In the genomic region with DNA sequence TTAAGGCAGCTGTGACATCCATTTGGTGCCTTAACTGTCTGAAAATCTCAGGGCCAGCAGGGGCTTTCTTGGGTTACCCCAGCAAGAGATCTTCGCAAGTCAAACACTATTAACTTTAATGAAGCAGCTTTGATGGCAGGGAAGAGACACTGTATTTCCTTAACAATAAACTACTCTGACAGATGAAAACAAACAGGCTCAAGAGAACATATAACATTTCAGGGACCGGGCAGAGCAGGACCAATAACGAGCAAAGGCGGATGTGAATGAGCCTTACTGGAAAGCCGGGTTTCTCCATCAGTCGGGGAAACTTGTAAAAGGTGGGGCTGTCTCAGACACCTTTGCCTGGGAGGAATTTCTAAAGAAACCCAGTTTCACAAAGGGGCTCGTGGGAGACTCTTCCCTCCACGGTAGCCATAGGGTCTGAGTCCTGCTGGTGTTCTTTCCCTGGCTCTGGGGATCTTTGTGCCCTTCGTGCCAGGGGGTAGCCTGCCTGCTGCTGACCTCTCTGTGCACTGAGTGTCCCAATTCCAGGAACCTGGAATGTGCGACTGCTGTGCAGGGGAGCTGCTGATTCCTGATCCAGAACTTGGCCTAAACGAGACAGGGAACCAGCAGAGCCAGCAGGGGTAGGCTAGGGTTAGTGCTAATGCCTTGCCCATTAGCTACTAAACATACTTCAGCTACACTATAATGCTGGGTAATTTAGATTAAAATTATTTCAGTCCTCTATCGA, we compare ENCODE assay signal across 30 mouse cellular contexts. TPM values are rescaled to one million over a fixed set of nuclear protein-coding genes. Genes with fewer than 3 reads are reported as not detected.
DNase-seq lines count a peak whose midpoint lies in the region; ATAC-seq lines count a peak whose summit lies in the region.
"Had no signal": no experiment of that assay in that cellular context is flagged by ENCODE, and none has a peak within 500 bp of the region (broad histone marks: within the 10 kb centered on the region; RNA-seq: fewer than 3 reads in every experiment).

No protein-coding gene starts in this region.

- no peak for ATAC-seq in limb, embryonic 11.5 days (ENCODE audit: insufficient number of reproducible peaks, low FRiP score, low TSS enrichment, low read depth)
- ATAC-seq: forebrain, embryonic 13.5 days; hindbrain, embryonic 16.5 days; intestine, embryonic 15.5 days; midbrain, embryonic 15.5 days had no signal

- 0 out of 2 replicates have a peak overlapping the region, but pooled peaks have one; percentile 7 for H3K4me2 ChIP-seq in limb, embryonic 11.5 days (ENCODE audit: low read depth, severe bottlenecking)
- H3K4me2 ChIP-seq: forebrain, embryonic 13.5 days; intestine, embryonic 15.5 days; limb, embryonic 15.5 days; liver, embryonic 15.5 days; lung, embryonic 14.5 days; midbrain, embryonic 15.5 days; neural tube, embryonic 15.5 days; stomach, embryonic 15.5 days had no signal

- intact Hi-C loops in left cerebral cortex, postnatal 36 days (cut with DNase I): no loop called here

- no peaks in the 10 kb centered on the region for H3K9me3 ChIP-seq in limb, embryonic 11.5 days (ENCODE audit: control insufficient read depth, low read length)
- H3K9me3 ChIP-seq: forebrain, embryonic 13.5 days; intestine, embryonic 15.5 days; limb, embryonic 15.5 days; liver, embryonic 15.5 days; midbrain, embryonic 10.5 days; midbrain, embryonic 15.5 days; neural tube, embryonic 15.5 days; stomach, embryonic 15.5 days had no signal

- no peaks in the 10 kb centered on the region for H3K27me3 ChIP-seq in limb, embryonic 11.5 days (ENCODE audit: control insufficient read depth, insufficient read depth, low read length)
- H3K27me3 ChIP-seq: intestine, embryonic 15.5 days; liver, embryonic 15.5 days; midbrain, embryonic 15.5 days; neural tube, embryonic 15.5 days; stomach, embryonic 15.5 days had no signal

- DNase-seq in kidney, adult 11 months: peak; percentile 72
- DNase-seq in kidney, postnatal 4 days: no peak
- peak; percentile 80 for DNase-seq in kidney, adult 9 months
- DNase-seq in kidney, postnatal 10 days: peak; percentile 42
- no peak for DNase-seq in limb, embryonic 11.5 days (ENCODE audit: low spot score)
- no peak for DNase-seq in urinary bladder, postnatal 14 days (ENCODE audit: low spot score)
- DNase-seq in cerebellum, adult 9-11 months: no peak
- no peak for DNase-seq in left cerebral cortex, postnatal 36 days (ENCODE audit: low spot score in 2 of 2)
- DNase-seq: adrenal gland, postnatal 25 days; cerebellum, adult 8-10 months; cerebellum, postnatal 36 days; gastrocnemius, postnatal 14 days; heart, postnatal 14 days; lung, embryonic 14.5 days; lung, postnatal 14 days; right cerebral cortex, postnatal 25 days had no signal

- H3K36me3 ChIP-seq in limb, embryonic 11.5 days (ENCODE audit: control insufficient read depth, insufficient read depth, low read length): no peaks in the 10 kb centered on the region
- H3K36me3 ChIP-seq: intestine, embryonic 15.5 days; limb, embryonic 15.5 days; liver, embryonic 15.5 days; midbrain, embryonic 10.5 days; midbrain, embryonic 15.5 days; neural tube, embryonic 15.5 days; stomach, embryonic 15.5 days had no signal

- peak overlapping the region; percentile 12; the same call in 1 of the 2 replicates for H3K9ac ChIP-seq in limb, embryonic 11.5 days (ENCODE audit: low read length)
- H3K9ac ChIP-seq: forebrain, embryonic 13.5 days; intestine, embryonic 15.5 days; limb, embryonic 15.5 days; liver, embryonic 15.5 days; lung, embryonic 14.5 days; midbrain, embryonic 15.5 days; neural tube, embryonic 15.5 days; stomach, embryonic 15.5 days had no signal

- H3K4me1 ChIP-seq in limb, embryonic 11.5 days (ENCODE audit: control insufficient read depth, insufficient read depth, low read length): peaks cover 16% of the 10 kb centered on the region
- H3K4me1 ChIP-seq: forebrain, embryonic 13.5 days; intestine, embryonic 15.5 days; midbrain, embryonic 15.5 days; neural tube, embryonic 15.5 days; stomach, embryonic 15.5 days had no signal

- H3K27ac ChIP-seq in limb, embryonic 11.5 days (replicated peaks; ENCODE audit: low read depth, low read length): no peak overlapping the region
- H3K27ac ChIP-seq: forebrain, embryonic 13.5 days; intestine, embryonic 15.5 days; left cerebral cortex, adult 2 months; limb, embryonic 15.5 days; liver, embryonic 15.5 days; midbrain, embryonic 10.5 days; midbrain, embryonic 15.5 days; neural tube, embryonic 15.5 days; stomach, embryonic 15.5 days had no signal

- H3K4me3 ChIP-seq in limb, embryonic 11.5 days (ENCODE audit: low read depth, low read length): no peak overlapping the region
- H3K4me3 ChIP-seq: forebrain, embryonic 13.5 days; intestine, embryonic 15.5 days; left cerebral cortex, adult 2 months; limb, embryonic 15.5 days; liver, embryonic 15.5 days; midbrain, embryonic 10.5 days; midbrain, embryonic 15.5 days; neural tube, embryonic 15.5 days; stomach, embryonic 15.5 days had no signal

- WGBS in limb, embryonic 11.5 days: 15% methylated on average over 12 of the region's 12 CpGs

RNA-seq across cellular contexts. Expression of gene Them7, which starts 11.4 kb away (rescaled TPM):
- 1.3 and 1.8 TPM in 2 replicates for polyA plus RNA-seq in limb, embryonic 11.5 days (2014; fragmentation: Nextera tagmentation; extraction: Ambion mirVana)
- total RNA-seq in left cerebral cortex, postnatal 36 days (2021): not detected
- total RNA-seq: gastrocnemius, postnatal 14 days; layer of hippocampus, adult 18-20 months; layer of hippocampus, postnatal 14 days; left cerebral cortex, adult 2 months; left cerebral cortex, postnatal 25 days; MEL had no signal
- polyA plus RNA-seq: forebrain, embryonic 13.5 days; midbrain, embryonic 15.5 days had no signal

Comparison
In these comparisons a context has a peak if more than half of its experiments do, and no peak if none do; other contexts are left out.
1. DNase-seq: peak in kidney, adult 11 months (single experiment), kidney, adult 9 months (single experiment) and kidney, postnatal 10 days (single experiment); none in kidney, postnatal 4 days (0 of 2), limb, embryonic 11.5 days (single experiment), urinary bladder, postnatal 14 days (single experiment), cerebellum, adult 9-11 months (single experiment) and left cerebral cortex, postnatal 36 days (0 of 2).